Mouse (Mus musculus): Measurements from ENCODE around the gene Fig4. TPM values are rescaled to one million over a fixed set of nuclear protein-coding genes. Genes with fewer than 3 reads are reported as not detected.

Fig4 gene
- 1 to 10 TPM; 6.8 to 7.8 (median 7.0) TPM for total RNA-seq (2022)

DNA sequence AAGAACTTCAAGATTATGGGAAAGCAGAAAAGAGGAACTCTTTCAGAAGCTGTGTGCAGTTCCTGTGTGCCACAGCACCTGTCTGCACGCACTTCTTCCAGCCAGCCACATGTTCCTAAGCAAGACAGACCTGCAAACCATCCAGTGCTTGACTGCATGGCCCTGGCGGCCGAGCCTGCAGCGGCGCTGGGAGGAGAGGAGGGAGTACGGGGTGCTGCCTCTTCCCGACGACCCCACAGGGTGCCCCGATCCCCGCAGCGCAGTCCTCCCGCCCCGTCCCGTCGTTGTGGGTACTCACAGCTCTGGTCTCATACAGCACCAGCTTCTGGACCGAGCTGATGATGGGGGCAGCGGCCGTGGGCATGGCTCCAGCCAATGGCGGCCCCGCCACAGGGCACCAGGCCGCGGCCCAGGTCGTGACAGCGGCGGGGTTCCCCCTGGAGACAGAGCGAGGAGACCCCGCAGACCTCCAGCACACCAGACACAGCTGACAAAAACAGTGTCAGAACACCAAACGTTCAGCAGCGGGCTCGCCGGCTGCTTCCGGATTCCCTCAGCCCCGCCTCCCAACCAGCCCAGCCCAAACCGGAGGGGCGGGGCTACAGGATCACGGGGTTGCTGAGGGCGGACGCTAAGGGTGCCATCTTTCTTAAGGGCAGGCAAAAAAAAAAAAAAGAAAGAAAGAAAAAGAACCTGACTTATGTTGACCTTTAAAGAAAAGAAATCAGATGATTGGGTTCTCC lies at the start of gene Fig4:
TSS of gene Fig4 (minus strand) at position 572 of the 743 bp plus-strand sequence.
- DNase-seq (ENCODE audit: low spot score in 2 of 2) = peak; percentile 63 to 80

DNA sequence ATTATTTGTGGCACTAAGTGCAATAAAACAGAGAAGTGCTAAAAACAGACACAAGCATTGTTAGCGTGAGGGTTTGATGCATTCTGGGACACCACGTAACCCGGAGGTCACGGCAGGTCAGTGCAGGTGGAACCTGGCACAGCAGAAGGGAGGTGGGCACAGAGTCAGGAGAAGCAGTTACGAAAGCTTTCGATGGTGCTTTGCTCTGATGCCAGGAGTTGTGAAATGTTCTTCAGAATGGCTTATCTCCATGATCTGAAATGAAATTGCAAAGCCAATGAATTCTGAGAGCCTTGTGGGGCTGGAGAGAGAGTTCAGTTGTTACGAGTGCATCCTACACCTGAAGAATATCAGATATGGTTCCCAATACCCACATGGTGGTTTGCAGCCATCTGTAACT lies 38.3 kb upstream of the Fig4 start:
- no peak for DNase-seq (ENCODE audit: low spot score in 2 of 2)

DNA sequence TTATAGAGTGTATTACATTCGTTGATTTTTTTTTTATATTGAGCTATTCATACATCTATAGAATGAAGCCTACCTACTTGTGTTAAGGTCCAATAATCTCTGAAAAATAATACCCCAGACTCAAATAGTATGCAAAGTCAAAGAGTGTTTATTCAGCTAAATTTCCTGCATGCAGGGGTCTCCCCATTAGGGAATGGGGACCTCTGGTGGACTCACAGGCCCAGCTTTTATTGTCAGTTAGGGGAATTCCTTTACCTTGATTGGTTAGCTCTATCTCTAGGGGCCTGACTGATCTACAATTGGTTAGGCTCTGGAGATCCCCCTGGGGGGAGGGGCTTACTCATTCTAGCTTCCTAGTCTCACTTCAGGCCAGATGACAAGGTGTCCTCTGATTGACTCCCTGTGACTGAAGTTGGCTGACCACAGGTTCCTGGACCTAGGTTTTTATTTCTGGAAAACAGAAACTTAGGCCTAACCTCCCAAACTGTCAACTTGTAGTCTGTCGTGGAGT lies 29.5 kb upstream of the Fig4 start:
- no peak for DNase-seq (ENCODE audit: low spot score in 2 of 2)

DNA sequence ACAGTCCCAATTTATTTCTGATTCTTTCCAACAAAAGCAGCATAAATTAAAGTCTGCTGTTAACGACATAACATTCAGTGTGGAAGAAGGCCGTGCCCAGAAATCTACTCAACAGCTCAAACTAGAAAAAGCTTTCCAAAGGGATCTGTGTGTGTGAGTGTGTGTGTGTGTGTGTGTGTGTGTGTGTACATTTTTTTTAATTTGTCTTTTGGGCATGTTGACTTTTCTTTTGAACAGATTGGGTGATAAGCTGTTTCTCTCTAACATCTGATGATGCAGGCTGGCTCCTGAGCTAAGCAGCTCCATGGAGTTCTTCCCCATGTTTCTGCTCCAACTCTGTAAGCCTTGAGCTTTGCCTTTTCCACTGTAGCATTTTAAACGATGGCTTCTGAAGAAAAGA lies 12.8 kb upstream of the Fig4 start:
- no peak for DNase-seq (ENCODE audit: low spot score in 2 of 2)

DNA sequence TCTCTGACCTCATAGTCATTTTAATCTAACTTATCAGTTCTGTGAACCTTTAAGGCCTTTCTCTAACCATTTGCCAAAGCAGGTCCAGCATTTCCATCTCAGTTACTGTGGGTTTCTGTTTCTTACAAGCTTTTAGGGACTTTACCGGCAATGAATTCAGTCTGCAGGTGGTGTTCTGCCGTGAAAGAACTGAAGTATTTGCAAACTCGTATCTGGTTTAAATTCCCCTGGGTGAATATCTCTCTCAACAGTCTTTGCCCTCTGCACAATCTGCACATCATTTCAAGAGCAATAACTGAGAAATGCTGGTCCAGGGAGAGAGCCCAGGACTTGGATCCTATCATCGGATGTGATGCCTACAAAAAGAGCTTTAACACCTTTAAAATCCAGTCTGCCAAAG lies 5.1 kb upstream of the Fig4 start:
- DNase-seq (ENCODE audit: low spot score in 2 of 2) = no peak

DNA sequence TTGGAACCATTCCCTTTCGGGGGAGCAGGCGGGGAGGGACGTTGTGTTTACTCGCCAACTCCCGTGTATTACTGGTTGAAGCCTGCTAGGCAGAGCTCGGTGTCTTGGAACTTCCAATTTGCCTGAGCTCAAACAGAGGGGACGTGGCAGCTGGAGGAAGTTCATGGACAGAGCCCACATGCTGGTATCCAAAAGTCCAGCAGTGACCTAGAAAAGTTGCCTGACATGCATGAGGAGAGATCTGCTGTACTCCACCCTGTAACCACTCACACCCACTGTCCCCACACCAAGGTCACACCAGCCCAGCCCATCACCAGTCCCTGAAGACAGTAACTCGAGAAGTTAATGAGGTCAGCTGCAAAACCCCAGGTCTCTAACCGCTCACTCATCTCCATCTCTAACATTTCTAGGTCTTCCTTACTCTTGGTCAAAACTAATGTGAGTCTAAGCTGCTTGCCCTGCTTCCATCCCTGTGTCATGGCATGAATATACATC lies 1.9 kb upstream of the Fig4 start:
- no peak for DNase-seq (ENCODE audit: low spot score in 2 of 2)

DNA sequence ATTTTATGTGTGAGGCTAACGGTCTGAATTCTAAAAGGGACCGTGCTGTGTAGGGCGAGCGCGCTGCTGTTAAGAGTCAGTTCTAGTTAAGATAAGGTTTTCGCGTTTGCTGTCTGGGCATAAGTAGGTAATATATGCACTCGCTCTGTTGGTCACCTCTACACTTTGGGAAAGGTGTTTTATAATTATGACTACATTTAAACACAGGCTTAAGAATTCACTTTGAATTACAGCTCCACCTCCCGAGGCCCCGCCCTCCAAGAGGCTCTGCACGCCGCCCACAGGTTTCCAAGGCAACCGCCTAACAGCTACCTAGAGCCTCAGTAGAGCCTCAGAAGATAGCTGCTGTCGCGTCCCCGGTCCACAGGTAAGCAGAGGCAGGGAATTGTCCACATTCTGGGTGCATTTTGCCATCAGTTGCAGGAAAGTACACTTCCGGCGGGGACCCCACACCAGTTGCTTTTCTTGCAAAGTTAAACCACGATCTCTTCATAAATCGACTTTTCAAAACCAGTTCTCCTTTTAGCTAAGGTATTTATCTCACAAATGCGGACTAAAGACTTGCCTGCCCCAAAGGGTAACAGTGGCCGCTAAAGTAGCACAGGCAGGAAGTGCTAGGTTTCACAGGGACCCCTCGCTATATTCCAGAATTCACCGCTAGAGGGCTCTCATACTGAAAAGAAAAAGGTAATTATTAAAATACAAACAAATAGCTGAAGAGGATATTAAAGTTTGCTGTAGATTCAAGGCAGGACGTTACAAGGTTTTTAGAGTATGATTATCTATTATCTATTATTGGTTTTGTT lies 782 bp upstream of the Fig4 start, which contains the start of gene Ak9:
TSS of gene Ak9 (plus strand) at position 342 of the 806 bp plus-strand sequence.
- DNase-seq (ENCODE audit: low spot score in 2 of 2) = peak; percentile 67 to 75

DNA sequence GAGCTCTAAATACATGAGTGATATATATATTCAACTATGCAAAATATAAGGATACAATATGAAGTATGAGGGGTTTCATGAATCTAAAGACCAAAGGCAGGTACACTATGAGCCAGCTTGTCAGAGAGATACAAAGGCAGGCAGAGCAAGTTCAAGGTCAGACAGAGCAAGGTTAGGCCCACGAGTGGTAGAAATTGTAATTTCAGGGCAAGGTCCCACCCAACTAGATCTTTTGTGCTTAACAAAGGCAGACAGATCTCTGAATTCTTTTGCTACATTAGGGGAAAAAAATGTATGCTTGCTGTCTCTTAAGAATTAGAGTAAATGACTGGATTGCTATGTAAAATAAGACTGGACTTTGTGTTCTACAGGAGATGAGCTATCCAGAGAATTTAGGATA lies 2.9 kb downstream of the Fig4 start:
- DNase-seq (ENCODE audit: low spot score in 2 of 2) = no peak

DNA sequence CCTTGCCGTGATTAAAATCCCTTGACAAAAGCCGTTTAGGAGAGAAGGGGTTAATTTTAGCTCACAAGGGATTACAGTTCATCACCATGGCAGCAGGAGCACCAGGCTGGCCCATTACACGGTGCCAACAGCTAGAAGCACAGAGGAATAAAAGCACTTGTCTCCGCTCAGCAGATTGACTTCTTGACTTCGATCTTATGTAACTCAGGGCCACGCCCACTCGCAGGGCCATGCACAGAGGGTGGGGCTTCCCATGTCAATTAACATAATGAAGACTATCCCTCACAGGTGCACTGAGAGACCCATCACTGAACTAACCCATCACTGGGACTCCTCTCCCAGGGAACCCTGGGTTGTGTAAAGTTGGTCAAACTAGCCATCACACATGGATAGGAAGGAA lies 7.9 kb downstream of the Fig4 start:
- DNase-seq (ENCODE audit: low spot score in 2 of 2) = no peak

DNA sequence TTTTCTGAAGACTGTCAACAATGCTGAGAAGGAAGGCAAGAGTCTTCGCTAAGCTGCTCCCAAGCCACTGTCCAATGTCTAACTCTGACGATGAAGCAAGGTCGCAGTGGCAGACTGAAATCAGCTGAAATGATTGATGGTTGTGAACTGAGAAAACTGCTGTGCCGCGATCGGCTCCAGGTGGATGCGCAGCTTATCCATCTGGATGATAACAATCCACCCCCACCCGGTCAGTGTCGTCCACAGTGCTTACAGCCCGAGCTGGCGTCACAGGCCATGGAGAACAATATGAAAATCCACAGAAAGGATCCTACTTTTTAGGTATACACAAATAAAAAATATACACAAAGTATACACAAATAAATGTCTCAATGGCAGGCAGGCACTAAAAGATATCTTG lies 8.3 kb downstream of the Fig4 start:
- no peak for DNase-seq (ENCODE audit: low spot score in 2 of 2)

DNA sequence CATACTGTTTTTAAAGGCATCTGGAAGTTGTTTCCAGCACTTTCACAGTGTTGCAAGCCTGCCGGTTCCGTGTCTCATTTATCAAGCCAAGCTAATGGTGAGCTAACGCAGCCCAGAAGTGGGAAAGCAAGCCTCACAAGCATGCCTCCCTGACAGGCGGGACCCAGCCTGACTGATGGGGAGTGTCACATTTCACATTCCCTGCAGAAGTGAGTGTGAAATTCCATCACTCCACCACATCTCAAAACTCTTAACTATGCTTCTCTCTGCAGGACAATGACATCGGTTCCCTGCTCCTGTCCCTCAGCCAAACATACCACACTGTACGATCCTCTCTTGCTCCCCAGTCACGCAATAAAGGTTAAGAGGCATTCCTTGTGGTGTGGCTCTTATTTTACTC lies 10.0 kb downstream of the Fig4 start:
- no peak for DNase-seq (ENCODE audit: low spot score in 2 of 2)

DNA sequence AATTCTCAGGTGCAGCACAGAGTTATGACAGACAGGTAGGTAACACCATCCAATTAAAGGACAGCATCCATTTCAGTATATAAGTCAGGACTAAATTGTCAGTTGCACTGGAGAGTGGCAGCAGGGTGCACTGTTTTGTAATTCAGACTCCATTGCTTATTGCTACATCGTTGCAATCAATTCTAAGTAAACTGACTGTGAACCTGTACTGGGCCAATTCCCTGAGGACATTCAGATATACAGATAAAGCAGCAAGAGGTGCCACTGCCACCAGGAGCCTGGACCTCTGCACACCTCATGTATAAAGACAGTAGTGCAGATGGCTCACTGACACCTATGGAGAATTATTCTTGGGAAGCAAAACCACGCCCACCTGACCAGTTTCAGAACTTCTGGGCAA lies 12.0 kb downstream of the Fig4 start:
- no peak for DNase-seq (ENCODE audit: low spot score in 2 of 2)

DNA sequence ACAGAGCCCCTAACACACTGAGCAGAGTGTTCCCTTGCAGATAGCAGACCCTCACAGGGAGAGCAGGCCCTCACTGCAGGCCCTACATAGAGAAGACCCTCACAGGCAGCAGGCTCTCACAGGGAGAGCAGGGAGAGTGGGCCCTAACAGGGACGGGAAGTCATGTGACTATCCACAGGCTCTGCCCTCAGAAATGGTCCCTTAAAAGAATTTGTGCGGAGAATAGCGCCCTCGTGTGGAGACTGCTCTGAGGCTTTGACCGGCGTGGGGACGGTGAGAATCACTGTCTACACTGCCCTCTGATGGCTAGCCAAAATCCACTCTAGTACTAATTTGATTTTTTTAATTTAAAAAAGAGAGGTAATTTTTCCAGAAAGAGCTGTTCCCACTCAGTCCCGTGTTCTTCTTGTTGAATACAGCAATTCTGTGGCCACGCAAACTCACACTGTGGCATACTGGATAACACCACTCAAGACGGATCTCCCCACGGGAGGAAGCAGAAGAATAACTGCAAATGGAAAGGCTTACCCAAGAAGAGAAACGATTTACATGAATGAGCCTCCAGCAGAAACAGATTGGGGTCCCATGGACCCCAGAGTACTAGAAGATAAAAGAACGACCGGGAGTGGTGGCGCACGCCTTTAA lies 14.2 kb downstream of the Fig4 start:
- DNase-seq (ENCODE audit: low spot score in 2 of 2) = peak; percentile 41 to 58

DNA sequence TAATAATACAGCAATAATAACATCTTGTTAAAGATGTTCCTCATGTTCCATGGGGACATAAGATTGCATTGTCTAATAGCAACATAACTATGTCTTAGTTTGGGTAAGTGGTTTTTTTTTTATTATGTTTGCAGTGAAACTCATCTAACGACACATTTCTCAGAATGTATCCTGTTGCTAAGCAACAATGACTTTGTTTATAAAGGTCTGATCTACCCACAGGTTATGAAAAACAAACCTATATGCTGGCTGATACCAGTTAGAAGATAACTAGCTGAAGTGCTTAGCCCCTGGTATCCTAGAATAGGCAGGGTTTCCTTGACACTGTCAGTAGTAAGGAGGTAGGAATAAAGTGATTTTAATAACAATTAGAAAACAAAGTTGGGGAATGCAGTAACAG lies 15.0 kb downstream of the Fig4 start:
- no peak for DNase-seq (ENCODE audit: low spot score in 2 of 2)

DNA sequence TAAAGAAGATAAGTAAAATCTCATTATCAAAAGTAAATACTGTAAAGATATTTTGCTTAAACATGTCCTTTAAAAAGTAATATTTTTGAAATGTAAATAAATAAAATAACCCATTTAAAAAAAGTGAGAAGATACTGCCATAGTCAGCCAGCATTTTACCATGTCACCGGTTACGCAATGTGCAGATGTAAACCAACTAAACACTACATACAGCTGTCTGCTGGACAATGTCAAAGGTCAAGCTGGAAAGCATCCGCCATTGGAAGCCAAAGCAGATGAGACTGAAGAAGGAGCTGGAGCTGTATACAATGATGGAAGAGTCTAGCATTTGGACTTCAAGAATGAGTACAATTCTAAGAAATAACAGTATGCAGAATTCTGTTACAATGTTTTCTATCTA lies 15.4 kb downstream of the Fig4 start:
- no peak for DNase-seq (ENCODE audit: low spot score in 2 of 2)

DNA sequence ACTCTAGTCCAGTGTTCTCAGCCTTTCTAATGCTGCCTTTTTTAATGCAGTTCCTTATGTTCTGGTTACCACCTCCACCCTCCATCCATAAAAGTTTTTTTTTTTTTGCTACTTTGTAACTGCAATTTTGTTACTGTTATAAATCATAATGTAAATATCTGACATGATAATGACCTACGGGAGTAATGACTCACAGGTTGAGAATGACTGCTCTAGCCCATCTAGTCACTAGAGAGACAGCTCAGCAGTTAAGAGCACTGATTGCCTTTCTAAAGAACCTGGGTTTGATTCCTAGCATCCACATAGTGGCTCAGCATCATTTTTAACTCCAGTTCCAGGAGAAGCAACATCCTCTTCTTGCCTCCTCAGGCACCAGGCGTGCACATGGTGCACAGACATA lies 21.0 kb downstream of the Fig4 start:
- DNase-seq (ENCODE audit: low spot score in 2 of 2) = no peak

DNA sequence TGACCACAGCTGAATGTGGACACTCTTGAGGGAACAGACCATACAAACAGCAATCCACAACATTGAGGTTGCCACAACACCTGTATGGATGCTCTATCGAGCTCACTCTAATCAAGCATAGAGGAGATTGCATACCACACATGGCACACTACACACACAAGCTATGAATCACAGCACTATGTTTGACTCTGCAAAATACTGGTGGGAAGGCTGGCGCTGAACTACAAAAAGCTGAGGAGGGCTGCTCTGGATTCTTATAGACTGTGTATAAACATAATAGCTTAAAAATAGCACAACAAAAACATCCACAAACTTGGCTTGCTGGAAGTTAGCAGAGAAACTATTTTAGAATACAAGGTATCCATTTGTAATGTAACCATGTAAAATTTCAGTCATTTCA lies 22.3 kb downstream of the Fig4 start:
- DNase-seq (ENCODE audit: low spot score in 2 of 2) = no peak

DNA sequence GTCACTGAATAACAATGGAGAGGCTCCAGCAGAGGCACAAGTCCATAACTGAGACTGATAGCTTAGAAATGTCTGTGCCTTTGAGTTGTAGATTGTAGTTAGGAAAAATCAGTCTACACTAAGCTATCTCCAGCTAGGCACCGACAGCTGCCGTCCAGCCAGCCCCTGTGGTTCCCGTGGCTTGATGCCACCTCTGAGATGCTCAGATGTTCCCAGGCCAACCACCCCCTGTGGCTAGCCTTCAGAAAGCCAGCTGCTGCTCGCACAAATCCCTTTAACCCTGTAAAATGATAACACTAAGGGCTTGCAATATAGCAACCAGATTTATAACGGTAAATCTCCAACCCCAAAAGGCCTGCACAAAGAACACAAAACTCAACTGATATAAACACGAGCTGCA lies 22.9 kb downstream of the Fig4 start:
- DNase-seq (ENCODE audit: low spot score in 2 of 2) = no peak

DNA sequence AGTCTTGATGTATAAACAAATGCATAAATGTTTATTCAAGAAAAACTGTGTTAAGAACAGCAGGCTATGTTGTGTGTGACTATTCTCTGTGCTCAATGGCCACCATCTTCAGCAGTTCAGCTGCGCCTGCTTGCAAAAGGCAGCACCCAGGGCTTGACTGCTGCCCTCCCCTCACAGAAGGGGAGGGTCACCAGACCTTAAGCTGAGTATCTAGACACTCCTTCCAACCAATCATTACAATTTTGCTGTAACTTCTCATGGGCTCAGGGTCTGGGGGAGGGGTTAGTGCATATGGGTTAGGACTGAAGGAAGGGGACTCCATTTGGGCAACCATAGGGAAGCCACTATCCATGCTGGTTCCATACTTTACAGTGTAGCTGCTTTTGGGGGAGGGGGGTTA lies 24.3 kb downstream of the Fig4 start:
- DNase-seq (ENCODE audit: low spot score in 2 of 2) = no peak

DNA sequence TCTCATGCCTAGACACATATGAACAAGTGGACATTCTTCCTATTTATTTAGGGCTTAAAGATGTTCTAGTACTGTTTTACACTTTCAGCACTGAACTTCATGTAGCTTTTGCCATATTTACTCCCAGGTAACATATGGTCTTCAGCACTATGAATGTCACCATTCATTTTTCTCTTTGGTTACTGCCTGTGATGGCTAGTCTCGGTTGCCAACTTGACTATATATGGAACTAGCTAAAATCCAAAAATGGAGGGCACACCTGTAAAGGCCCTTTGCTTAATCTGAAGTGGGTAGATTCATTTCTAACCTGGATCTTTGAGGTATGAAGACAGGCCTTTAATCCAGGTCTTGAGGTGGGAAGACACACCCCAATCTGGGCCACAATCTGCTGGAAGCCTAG lies 28.2 kb downstream of the Fig4 start:
- DNase-seq (ENCODE audit: low spot score in 2 of 2) = no peak

DNA sequence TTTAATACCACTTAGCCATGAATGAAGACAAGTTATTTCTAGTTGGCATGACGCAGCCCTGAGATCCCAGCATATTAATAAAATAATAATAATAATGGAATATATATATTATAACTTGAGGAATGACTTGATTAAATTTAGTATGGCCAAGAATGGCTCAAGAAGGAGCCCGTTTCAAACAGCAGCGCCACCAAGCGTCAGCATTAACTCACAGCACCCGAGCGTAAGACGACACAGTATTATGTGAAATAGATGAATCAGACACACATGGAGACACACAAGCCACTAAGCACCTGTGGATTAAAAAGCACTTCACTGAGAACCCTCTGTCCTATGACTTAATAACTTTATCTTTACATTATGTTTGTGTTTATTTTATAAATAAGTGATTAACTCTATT lies 31.2 kb downstream of the Fig4 start:
- no peak for DNase-seq (ENCODE audit: low spot score in 2 of 2)

DNA sequence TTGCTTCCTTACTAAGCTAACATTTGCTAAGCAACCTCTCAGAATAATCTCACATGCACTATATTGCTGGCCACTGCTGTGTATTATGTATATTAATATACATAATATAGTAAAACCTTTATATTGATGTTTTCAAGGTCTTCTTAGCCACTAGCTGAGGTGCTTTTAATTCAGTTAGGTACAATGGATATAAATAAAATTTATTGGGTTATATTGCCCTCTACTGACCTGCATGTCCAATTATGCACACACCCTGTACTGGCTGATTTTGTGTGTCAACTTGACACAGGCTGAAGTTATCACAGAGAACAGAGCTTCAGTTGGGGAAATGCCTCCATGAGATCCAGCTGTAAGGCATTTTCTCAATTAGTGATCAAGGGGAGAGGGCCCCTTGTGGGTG lies 41.2 kb downstream of the Fig4 start:
- no peak for DNase-seq (ENCODE audit: low spot score in 2 of 2)

All from gastrocnemius, adult 8-10 months (tissue).